Mouse (Mus musculus) ES-E14 (cell line): ENCODE results near the gene Gmip. TPM values are rescaled to one million over a fixed set of nuclear protein-coding genes. Genes with fewer than 3 reads are reported as not detected.

ENCODE experiments used
- DNase-seq: peaks from one replicate; pipeline ENCODE4 v3.0.0-alpha.2; 2013; ENCODE audit warnings: low read depth, low spot score
- H3K27ac ChIP-seq: 2 replicates; pipeline ENCODE4 v1.5.1; 2012; ENCODE audit warnings: low read depth, mild to moderate bottlenecking, low read length, moderate library complexity, mixed read lengths; ENCODE audit not compliant: poor library complexity, insufficient read depth, severe bottlenecking
- H3K36me3 ChIP-seq: 2 replicates; pipeline ENCODE4 v1.6.1; 2012; ENCODE audit warnings: mild to moderate bottlenecking, low read length, moderate library complexity, mixed read lengths; ENCODE audit not compliant: control insufficient read depth, poor library complexity, insufficient read depth, severe bottlenecking
- H3K4me1 ChIP-seq, 2 experiments: fragments of 150-350 bp in 1 of 2; sonication (generic) in 1 of 2; 2 replicates each; pipeline ENCODE4 v1.6.1; 2012; ENCODE audit warnings: low read length in 2 of 2, mild to moderate bottlenecking in 1 of 2, mixed read lengths in 1 of 2; ENCODE audit not compliant: control insufficient read depth in 2 of 2, insufficient read depth in 2 of 2, poor library complexity in 1 of 2
- H3K4me3 ChIP-seq, 2 experiments: fragments of 150-350 bp in 1 of 2; sonication (generic) in 1 of 2; 2 replicates each; pipeline ENCODE4 v1.5.1; 2012; ENCODE audit warnings: low read length in 2 of 2, low read depth in 1 of 2, mild to moderate bottlenecking in 1 of 2, mixed read lengths in 1 of 2; ENCODE audit not compliant: insufficient read depth in 1 of 2, poor library complexity in 1 of 2, severe bottlenecking in 1 of 2
- H3K9ac ChIP-seq: 2 replicates; pipeline ENCODE4 v1.6.1; 2012; ENCODE audit warnings: low read depth, mild to moderate bottlenecking, low read length, mixed read lengths; ENCODE audit not compliant: poor library complexity, insufficient read depth, severe bottlenecking
- H3K9me3 ChIP-seq: fragments of 150-350 bp; sonication (generic); 2 replicates; pipeline ENCODE4 v1.6.1; 2012; ENCODE audit warnings: low read depth, mild to moderate bottlenecking, low read length; ENCODE audit not compliant: control insufficient read depth, insufficient read depth
- CHD2 ChIP-seq: IDR thresholded peaks from 2 replicates; pipeline ENCODE4 v1.6.1; 2014; ENCODE audit warnings: mild to moderate bottlenecking, low read depth, low read length, inconsistent platforms
- HCFC1 ChIP-seq: IDR thresholded peaks from 2 replicates; pipeline ENCODE4 v1.6.1; 2012; ENCODE audit warnings: low read length, inconsistent platforms, borderline replicate concordance; ENCODE audit not compliant: insufficient read depth
- MAFK ChIP-seq: IDR thresholded peaks from 2 replicates; pipeline ENCODE4 v1.6.1; 2014; ENCODE audit warnings: mild to moderate bottlenecking, low read depth, low read length, inconsistent platforms; ENCODE audit not compliant: insufficient read depth
- ZC3H11A ChIP-seq: IDR thresholded peaks from 2 replicates; pipeline ENCODE4 v1.6.1; 2012; ENCODE audit warnings: low read depth, mild to moderate bottlenecking, inconsistent platforms, low read length, borderline replicate concordance
- ZNF384 ChIP-seq: IDR thresholded peaks from 2 replicates; pipeline ENCODE4 v1.6.1; 2012; ENCODE audit warnings: low read depth, low read length, inconsistent platforms
- in situ Hi-C, 2 experiments: fragments of 600-800 bp; cut with MboI; formaldehyde crosslinking; loops; one replicate each; pipeline ENCODE4 v1.15.1; 2025; ENCODE audit warnings: low sequenced_read_pairs in 2 of 2, inconsistent platforms in 1 of 2; ENCODE audit not compliant: unreplicated experiment in 2 of 2
- total RNA-seq: library from RNA; depleted of rRNA; stranded (reverse); fragments of 300-350 nt; gene quantifications from 2 replicates; pipeline ENCODE4 v1.2.3, GENCODE M21; 2012

Gene Gmip
- total RNA-seq, 1 experiment: 5.9 TPM

DNA sequence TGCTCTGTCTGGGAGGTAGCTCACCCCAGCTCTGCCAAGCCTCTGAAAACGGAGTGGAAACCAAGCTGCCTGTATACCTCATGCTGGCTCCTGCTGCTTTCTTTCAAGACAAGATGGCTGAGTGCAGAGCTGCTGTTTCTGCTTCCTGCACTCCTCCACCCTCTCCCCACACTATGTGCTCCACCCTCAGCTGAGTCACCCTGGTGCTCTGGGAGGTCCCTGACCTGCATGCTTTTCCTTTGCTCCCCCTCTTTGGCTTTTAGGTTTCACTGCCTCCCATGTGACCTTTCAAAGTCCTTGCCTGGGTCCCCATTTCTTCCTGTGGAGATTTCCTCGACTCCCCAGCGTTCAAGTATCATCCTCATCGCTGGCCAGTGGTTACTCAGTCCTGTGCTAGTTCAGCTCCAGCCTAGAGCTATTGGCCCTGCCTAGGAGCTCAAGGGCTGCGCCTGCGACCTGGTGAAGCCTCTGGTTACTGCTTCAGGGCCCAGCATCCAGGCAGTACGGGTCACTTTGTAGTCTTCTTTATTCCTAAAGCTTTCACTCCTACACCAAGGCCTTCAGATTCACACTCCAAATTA, 42.5 kb downstream of the Gmip start:
- in situ Hi-C loops: no loop called here

DNA sequence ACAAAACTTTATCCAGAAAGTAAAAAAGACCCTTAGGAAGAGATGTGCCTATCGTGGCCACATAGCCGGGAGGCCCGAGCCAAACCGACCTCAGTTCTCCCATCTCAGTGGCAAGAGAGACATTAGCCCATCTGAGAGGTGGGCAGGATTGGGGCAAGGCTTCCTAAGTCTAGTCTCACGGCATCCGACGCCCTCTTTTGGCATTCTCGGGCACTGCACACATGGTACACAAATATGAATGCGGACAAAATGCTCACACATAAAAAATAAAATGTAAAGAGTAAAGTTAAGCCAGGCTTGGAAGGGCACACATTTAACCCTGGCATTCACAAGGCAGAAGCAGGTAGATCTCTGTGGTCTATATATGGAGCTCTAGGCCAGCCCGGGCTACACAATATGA, 45.4 kb downstream of the Gmip start:
- peaks cover 7 to 11% of the 10 kb centered on the region in 2 experiments for H3K4me1 ChIP-seq
- TF ChIP-seq HCFC1 (no peak), ZNF384 (no peak), ZC3H11A (no peak), CHD2 (no peak), MAFK (no peak)
- H3K36me3 ChIP-seq: no peaks in the 10 kb centered on the region
- no peak overlapping the region for H3K9ac ChIP-seq
- no peak for DNase-seq
- no peak overlapping the region for H3K27ac ChIP-seq
- H3K9me3 ChIP-seq: no peaks in the 10 kb centered on the region
- in situ Hi-C loops: no loop called here
- H3K4me3 ChIP-seq: no peak overlapping the region

More for the DNA sequence above, 42.5 kb downstream of the Gmip start:
- H3K9me3 ChIP-seq: no peaks in the 10 kb centered on the region
- peaks cover 18% of the 10 kb centered on the region in 2 experiments for H3K4me1 ChIP-seq
- peak overlapping the region; percentile 49; the same call in 1 of the 2 replicates for H3K9ac ChIP-seq
- no peak overlapping the region for H3K4me3 ChIP-seq
- no peaks in the 10 kb centered on the region for H3K36me3 ChIP-seq
- no peak for DNase-seq
- TF ChIP-seq MAFK (0 out of 2 replicates have a peak, but pooled peaks have one; percentile 14), HCFC1 (no peak)
- peak overlapping the region; percentile 64 for H3K27ac ChIP-seq

DNA sequence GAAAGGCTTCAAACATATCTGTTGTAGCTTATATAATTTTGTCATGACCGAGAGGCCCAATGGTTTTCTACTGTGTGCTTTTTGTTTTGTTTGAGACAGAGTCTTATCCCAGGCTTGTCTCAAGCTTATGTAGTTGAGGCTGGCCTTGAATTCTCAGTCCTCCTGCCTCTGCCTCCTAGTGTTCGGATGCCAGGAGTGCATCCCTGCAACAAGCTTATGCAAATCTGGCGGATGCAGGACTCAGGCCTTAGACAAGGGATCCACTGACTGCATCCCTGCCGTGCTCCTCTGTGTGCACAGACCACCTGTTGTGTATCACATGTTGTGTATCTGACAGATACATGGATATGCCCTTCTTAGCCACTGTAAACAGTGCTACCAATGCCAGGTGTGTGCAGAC, 52.3 kb downstream of the Gmip start:
- Histone ChIP-seq H3K27ac (no peak overlapping the region), H3K4me1 (peaks cover 0 to 2% of the 10 kb centered on the region in 2 experiments; a peak in 1 of 4 replicates), H3K36me3 (no peaks in the 10 kb centered on the region), H3K9ac (no peak overlapping the region), H3K4me3 (no peak overlapping the region), H3K9me3 (no peaks in the 10 kb centered on the region)
- TF ChIP-seq ZC3H11A: no peak
- TF ChIP-seq MAFK: no peak
- no peak for TF ChIP-seq ZNF384
- no peak for TF ChIP-seq HCFC1
- TF ChIP-seq CHD2: no peak
- in situ Hi-C loops: no loop called here
- DNase-seq: no peak

DNA sequence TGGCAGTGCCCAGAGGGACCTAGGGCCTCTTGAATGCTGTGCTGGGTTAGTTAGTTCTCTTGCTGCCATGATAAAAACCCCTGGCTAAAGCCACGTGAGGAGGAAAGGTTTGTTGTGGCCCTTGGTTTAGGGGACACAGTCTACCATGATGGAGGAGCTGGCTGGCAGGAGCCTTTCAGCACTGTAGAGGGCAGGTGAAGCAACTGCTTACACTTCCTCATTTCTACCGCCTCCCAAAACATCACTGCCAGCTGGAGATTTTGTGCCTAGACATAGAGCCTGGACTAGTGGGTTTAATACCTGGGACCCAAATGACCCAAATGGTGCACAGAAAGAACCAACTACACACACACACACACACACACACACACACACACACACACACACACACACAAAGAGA, 52.8 kb downstream of the Gmip start:
- Histone ChIP-seq H3K9me3 (no peaks in the 10 kb centered on the region), H3K27ac (no peak overlapping the region), H3K4me1 (peaks cover 0 to 2% of the 10 kb centered on the region in 2 experiments; a peak in 1 of 4 replicates), H3K9ac (no peak overlapping the region), H3K4me3 (no peak overlapping the region), H3K36me3 (no peaks in the 10 kb centered on the region)
- in situ Hi-C loops: no loop called here
- no peak for DNase-seq
- no peak for TF ChIP-seq HCFC1

DNA sequence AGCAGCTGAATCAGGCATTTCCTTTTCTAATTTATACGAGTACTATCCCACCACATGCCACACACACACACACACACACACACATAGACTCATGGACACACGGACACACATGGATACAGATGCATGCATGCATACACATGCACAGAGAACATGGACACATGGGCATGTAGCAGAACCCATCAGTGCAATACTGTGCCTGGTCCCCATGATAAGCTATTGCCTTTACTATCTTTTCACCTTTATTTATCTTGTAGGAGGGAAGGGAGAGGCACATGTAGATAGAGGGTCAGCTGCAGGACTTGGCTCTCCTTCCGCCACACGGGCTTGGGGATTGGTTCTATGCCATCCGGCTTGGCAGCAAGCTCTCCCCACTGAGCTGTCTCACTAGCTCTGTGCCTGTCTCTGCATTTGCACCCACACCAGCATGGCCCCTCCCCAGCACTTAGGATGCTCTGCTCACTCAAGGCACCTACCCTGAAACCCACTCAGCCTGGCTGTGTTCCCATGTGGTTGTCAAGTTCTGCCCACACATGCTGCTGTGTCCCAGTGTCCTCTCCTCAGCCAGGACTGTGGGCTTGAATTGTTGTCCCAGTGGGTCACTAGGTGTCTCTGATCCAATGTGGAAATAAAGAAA, 55.0 kb downstream of the Gmip start:
- Histone ChIP-seq H3K9ac (no peak overlapping the region), H3K4me1 (peaks cover 0 to 2% of the 10 kb centered on the region in 2 experiments; a peak in 1 of 4 replicates), H3K36me3 (no peaks in the 10 kb centered on the region), H3K4me3 (no peak overlapping the region), H3K9me3 (no peaks in the 10 kb centered on the region), H3K27ac (no peak overlapping the region)
- no peak for DNase-seq
- in situ Hi-C loops: no loop called here
- TF ChIP-seq MAFK: no peak
